Mouse (Mus musculus) thymus, postnatal 14 days (tissue): ENCODE results near the gene Tead1.
A peak's percentile ranks its signal among the peaks of the same experiment; 100 is the strongest.

Source experiments
- DNase-seq: peaks from one replicate; pipeline ENCODE4 v3.0.0; 2021

The Tead1 gene

GRCm38 (mm10) chr7:112781987-112782386 is 102.9 kb downstream of the Tead1 start:
- DNase-seq = no peak

- DNase-seq = peak; percentile 14
Observed at GRCm38 (mm10) chr7:112784278-112784677, 105.2 kb downstream of the Tead1 start.

DNA sequence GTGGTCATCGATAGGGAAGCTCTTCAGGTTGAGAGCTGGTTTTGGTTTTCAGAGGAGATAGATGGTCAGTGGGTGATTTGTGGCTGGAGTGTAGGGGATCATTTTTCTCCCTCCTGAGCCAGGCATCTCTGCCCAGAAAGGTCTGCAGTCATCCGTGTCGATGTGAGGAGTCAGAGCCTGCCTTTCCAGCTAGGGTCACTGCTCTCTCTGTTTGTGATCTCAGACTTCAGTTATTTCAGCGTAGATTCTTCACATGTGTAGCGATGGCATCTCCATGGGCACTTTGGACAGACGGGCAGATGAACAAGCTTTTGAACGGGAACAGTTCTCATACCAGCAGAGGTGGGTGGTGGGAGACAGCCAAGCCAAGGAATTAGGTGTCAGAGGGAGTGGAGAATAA is 106.2 kb downstream of the Tead1 start:
- DNase-seq = no peak

DNA sequence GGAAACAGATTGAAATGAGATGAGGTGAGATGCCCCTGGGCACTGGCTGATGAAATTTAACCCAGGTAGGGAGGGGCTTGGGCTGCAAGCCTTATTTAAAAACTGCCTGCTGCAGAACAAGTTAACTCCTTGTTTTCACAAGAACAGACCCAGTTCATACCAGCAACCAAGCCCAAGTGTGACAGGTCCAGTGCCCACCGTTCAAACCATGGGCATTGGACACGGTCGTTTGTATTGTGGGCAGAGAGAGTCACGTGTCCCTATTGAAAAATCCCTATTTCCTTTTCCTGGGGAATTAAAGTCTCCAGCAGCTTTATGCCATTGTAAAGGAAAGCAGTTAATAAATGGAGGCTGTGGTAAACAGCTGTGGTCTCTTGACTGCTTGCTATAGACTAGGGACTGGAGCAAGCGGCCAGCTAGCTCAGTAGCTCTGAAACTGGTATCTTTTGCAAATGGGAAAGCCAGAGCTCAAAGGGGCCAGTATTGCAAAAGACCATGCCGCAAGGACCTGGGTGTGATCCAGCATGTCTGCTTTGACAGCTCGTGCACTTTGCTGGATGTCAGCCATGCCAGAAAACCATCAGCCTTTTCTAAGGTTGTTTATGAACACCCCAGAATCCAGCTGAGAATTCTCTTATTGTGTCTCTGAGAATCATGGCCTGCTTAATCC is 107.6 kb downstream of the Tead1 start:
- no peak for DNase-seq

DNA sequence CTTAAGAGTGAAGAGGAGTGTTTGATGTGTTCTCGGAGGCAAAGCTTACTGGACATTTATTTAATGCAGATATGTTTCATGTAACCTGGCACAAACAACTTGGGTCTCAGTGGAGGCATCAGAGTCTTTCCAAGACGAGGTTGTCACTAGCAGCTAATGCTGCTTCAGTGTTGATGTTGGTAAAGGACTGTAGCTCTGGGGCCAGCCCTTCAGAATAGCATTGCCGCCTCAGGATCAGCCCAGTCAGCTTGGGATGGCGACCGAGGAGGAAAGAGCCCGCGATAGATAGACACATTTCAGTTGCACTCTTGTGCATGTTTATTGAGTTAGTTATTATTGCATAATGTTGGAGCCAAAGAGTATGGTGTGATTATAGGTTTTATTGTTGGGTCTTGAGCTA is 108.2 kb downstream of the Tead1 start:
- DNase-seq = no peak

GRCm38 (mm10) chr7:112788321-112788751 is 109.2 kb downstream of the Tead1 start:
- no peak for DNase-seq

GRCm38 (mm10) chr7:112789693-112790092 is 110.6 kb downstream of the Tead1 start:
- DNase-seq = no peak

- no peak for DNase-seq
Observed at GRCm38 (mm10) chr7:112790334-112790733, 111.2 kb downstream of the Tead1 start.

DNA sequence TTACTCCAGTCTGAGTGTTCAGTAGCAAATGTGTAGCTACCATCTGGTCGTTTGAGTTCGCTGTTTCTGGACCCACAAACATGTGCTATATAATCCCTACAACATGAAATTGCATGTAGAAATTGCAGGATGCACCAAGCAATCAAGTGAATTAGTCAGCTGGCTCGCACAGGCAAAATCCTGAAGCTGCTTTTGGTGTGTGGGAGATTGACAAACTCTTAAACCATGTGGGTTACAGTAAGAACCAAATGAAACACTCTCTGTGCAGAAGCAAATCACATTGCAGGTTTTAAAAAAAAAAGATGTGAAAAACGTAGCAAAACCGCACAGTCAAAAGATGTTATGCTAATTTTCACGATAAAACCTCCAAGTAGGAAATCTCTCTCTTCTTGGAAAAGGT is 113.6 kb downstream of the Tead1 start:
- no peak for DNase-seq

- no peak for DNase-seq
Observed at GRCm38 (mm10) chr7:112793903-112794302, 114.8 kb downstream of the Tead1 start.

GRCm38 (mm10) chr7:112794481-112794880 is 115.4 kb downstream of the Tead1 start:
- no peak for DNase-seq

- DNase-seq = no peak
Observed at GRCm38 (mm10) chr7:112797526-112798321, 118.6 kb downstream of the Tead1 start.

DNA sequence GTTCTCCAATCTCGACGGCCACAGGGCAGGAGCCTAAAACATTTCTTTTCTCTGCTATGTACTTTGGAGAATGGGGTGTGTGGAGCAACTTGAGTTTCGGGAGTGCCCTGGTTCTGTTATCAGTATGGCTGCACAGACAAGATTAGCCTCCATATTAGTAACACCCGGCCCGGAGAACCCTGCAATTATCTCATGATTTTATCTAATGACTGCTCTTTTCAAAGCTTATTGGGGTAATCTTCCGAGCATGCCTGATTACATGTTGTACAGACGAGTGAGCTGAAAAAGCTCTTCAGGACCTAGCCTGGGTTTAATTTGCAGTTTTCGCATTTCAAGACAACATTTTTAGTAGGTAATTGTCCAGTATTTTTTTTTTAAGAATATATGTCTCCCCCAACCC is 122.6 kb downstream of the Tead1 start:
- no peak for DNase-seq

- no peak for DNase-seq
Observed at GRCm38 (mm10) chr7:112806718-112807400, 127.7 kb downstream of the Tead1 start.

GRCm38 (mm10) chr7:112807401-112807751 is 128.3 kb downstream of the Tead1 start:
- DNase-seq = no peak

- DNase-seq = no peak
Observed at GRCm38 (mm10) chr7:112810752-112811151, 131.6 kb downstream of the Tead1 start.

DNA sequence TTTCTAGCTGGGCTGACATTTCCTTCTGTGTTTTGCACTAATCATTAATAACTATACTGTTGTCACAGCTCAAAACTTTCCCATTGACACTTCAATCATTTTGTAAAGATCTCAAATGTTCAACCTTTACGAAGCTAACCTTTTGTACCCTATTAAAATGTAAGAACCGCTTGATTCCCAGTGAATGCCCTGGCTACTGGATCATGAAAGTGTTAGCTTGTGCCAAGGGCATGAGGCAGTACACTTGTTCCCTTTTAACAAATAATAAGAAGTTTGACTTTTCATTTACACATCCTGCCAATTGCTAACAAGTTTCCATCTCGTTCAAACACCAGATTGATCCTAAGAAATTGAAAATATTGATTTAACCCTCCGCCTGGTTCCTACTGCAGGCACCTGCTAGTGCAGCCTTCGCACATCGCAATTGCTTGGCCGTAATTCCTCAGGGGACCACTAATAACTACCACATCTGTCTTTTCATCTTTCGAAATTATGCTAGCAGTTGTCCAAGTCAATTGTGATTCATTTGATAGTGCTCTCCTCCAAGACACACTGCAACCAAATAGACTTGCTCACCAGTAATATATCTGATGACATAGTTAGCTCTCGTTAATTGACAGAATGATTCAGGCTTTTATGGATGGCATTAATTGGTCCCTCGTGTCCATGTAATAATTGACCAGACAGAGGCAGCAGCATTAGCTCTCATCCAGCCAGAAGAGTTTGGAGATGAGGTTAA is 133.1 kb downstream of the Tead1 start:
- no peak for DNase-seq

GRCm38 (mm10) chr7:112813163-112813562 is 134.0 kb downstream of the Tead1 start:
- DNase-seq = no peak

- DNase-seq = no peak
Observed at GRCm38 (mm10) chr7:112813731-112814306, 134.7 kb downstream of the Tead1 start.

GRCm38 (mm10) chr7:112816016-112816415 is 136.9 kb downstream of the Tead1 start:
- no peak for DNase-seq

DNA sequence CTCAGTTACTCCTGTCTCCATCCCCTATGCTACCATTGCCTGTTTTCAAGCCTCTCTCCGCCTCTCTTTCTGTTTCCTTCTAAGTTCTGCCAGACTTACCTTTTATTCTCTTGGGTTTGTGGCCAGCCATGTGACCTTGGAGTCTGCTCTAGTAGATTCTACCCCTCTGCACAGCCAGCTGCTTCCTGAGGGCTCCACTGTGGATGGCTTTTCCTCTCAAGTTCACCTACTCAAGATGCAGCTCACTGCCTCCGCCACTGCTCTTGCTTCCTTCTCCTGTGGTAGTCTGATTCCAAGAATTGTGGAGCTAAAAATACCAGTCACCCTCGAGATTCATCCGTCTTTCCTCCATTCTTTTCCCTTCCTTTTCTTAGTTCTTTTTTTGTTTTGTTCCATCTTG is 140.7 kb downstream of the Tead1 start:
- DNase-seq = no peak

- no peak for DNase-seq
Observed at GRCm38 (mm10) chr7:112822879-112823278, 143.8 kb downstream of the Tead1 start.

- DNase-seq = no peak
Observed at GRCm38 (mm10) chr7:112823621-112824020, 144.5 kb downstream of the Tead1 start.
